Mouse (Mus musculus): ENCODE measurements at regions not wholly inside any gene's neighbourhood (a gene's known extent, or its start where the extent isn't known, plus 50 kb on each side); places are given as distances from the start of the nearest gene placed in this dataset.

GRCm38 (mm10) chr3:52800673-52801072, 216.4 kb downstream of the Cog6 start:
- DNase-seq, result peak; percentile 30

- DNase-seq, result peak; percentile 26
These were observed 219.2 kb downstream of the Cog6 start for GRCm38 (mm10) chr3:52797801-52798200.

GRCm38 (mm10) chr3:52797164-52797563, 219.9 kb downstream of the Cog6 start:
- no peak for DNase-seq

- DNase-seq, result no peak
These were observed 222.8 kb downstream of the Cog6 start for GRCm38 (mm10) chr3:52794218-52794617.

GRCm38 (mm10) chr3:52792801-52793200, 224.2 kb downstream of the Cog6 start:
- DNase-seq, result no peak

- DNase-seq, result no peak
These were observed 224.9 kb downstream of the Cog6 start for GRCm38 (mm10) chr3:52792121-52792520.

GRCm38 (mm10) chr3:52790942-52791341, 226.1 kb downstream of the Cog6 start:
- no peak for DNase-seq

- DNase-seq, result no peak
These were observed 228.9 kb downstream of the Cog6 start for GRCm38 (mm10) chr3:52787964-52788760.

- DNase-seq, result no peak
These were observed 231.4 kb downstream of the Cog6 start for GRCm38 (mm10) chr3:52785595-52785994.

- DNase-seq, result no peak
These were observed 232.6 kb downstream of the Cog6 start for GRCm38 (mm10) chr3:52784476-52784875.

GRCm38 (mm10) chr3:52782576-52782975, 234.5 kb downstream of the Cog6 start:
- no peak for DNase-seq

- DNase-seq, result no peak
These were observed 235.5 kb downstream of the Cog6 start for GRCm38 (mm10) chr3:52781521-52781920.

- no peak for DNase-seq
These were observed 236.7 kb downstream of the Cog6 start for GRCm38 (mm10) chr3:52780356-52780755.

GRCm38 (mm10) chr3:52775875-52776274, 241.2 kb downstream of the Cog6 start:
- no peak for DNase-seq

GRCm38 (mm10) chr3:52775156-52775555, 241.9 kb downstream of the Cog6 start:
- no peak for DNase-seq

- no peak for DNase-seq
These were observed 242.3 kb downstream of the Cog6 start for GRCm38 (mm10) chr3:52774734-52775133.

- DNase-seq, result no peak
These were observed 249.8 kb downstream of the Cog6 start for GRCm38 (mm10) chr3:52767276-52767675.

- DNase-seq, result no peak
These were observed 250.2 kb downstream of the Cog6 start for GRCm38 (mm10) chr3:52766841-52767240.

GRCm38 (mm10) chr3:52764166-52764565, 252.9 kb downstream of the Cog6 start:
- no peak for DNase-seq

- no peak for DNase-seq
These were observed 253.4 kb downstream of the Cog6 start for GRCm38 (mm10) chr3:52763660-52764059.

GRCm38 (mm10) chr3:52762549-52762948, 254.5 kb downstream of the Cog6 start:
- DNase-seq, result no peak

GRCm38 (mm10) chr3:52759846-52760245, 257.2 kb downstream of the Cog6 start:
- DNase-seq, result no peak

GRCm38 (mm10) chr3:52758561-52758960, 258.5 kb downstream of the Cog6 start:
- DNase-seq, result peak; percentile 77

- no peak for DNase-seq
These were observed 260.2 kb downstream of the Cog6 start for GRCm38 (mm10) chr3:52756816-52757215.

GRCm38 (mm10) chr3:52756006-52756405, 261.0 kb downstream of the Cog6 start:
- no peak for DNase-seq

Measured in thymus, postnatal 4 days (tissue).